Mouse (Mus musculus) spleen, postnatal 36 days (tissue): Measurements from ENCODE around the gene Gjc2.
"Not testable (repeated sequence)": the region's sequence is repeated elsewhere in the genome, so short reads cannot be mapped to it uniquely, and the experiment has no call there.

Source experiments
- DNase-seq, 2 experiments: peaks; one replicate each; pipeline ENCODE4 v3.0.0; 2022; ENCODE audit warnings: low spot score in 2 of 2, mixed read lengths in 1 of 2

Gjc2 gene

DNA sequence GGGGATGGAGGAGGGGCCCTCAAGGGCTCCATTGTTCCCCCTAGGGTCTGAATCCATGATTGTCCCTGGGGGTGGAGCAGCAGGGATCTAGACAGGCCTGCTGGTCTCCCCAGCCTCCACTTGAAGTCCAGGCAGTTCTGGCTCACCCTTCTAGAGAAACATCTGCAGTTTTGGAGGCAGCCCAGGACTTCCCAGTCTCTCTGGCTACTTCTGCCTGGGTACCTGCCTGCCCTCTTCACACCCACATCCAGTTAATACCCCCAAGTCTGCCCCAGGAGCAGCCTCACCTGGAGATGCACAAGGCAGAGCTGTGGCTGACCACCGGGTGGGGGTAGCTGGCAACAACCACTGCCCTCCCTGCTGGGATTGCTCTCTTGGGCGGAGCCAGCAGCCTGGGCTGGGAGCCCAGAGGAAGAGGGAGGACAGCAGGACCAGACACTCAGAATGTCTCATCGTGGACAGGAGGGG lies at the start of gene Gjc2:
Gjc2 (minus strand) TSS at position 350 of the 468 bp plus-strand sequence.
- no peak for DNase-seq

DNA sequence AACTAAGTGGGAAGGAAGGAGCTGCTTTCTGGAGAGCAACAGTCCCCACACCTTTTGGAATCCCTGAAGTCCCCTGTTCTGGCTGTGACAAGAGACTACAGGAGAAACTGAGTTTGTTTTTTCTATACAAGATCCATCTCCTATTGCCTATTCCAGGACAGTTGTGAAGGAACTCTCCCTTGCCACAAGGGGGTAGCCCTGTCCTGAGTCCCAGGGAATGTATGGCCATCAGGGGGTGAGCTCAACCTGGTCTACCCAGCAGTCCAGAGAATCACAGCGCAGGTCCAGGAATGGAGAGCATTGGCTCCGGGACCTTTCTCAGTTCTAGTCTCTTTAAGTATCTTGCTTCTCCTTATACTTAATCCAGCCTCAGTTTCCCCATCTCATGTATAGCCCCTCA lies 49.8 kb upstream of the Gjc2 start:
- DNase-seq: no peak

DNA sequence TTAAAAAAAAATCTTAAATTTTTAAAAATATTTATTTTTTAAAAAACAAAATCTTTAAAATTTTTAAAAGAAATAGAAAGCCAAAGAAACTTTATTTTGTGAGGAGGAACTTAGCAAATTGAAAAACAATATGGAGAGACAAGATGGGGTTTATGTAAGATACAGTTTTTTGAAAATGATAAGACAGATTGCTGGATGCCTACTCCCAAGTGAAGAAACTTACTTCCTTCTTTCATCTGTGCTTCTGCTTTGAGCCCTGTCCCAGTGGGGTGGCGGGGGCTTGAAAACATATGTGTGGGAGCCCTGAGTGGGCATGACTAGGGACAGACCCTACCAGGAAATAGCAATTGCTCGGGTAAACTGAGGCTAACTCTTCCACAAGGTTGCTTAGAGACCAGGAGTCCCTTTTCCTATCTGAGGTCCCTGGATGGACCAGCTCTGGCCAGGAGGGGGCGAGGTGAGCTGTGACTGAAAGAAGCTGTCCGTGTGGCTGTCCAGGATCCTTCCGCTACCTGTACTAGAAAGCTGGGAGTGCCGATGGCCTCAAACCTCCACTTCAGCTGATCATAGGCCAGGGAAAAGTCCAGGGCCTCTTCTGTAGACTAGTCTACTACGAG lies 47.2 kb upstream of the Gjc2 start:
- DNase-seq: peak; percentile 24 to 57

DNA sequence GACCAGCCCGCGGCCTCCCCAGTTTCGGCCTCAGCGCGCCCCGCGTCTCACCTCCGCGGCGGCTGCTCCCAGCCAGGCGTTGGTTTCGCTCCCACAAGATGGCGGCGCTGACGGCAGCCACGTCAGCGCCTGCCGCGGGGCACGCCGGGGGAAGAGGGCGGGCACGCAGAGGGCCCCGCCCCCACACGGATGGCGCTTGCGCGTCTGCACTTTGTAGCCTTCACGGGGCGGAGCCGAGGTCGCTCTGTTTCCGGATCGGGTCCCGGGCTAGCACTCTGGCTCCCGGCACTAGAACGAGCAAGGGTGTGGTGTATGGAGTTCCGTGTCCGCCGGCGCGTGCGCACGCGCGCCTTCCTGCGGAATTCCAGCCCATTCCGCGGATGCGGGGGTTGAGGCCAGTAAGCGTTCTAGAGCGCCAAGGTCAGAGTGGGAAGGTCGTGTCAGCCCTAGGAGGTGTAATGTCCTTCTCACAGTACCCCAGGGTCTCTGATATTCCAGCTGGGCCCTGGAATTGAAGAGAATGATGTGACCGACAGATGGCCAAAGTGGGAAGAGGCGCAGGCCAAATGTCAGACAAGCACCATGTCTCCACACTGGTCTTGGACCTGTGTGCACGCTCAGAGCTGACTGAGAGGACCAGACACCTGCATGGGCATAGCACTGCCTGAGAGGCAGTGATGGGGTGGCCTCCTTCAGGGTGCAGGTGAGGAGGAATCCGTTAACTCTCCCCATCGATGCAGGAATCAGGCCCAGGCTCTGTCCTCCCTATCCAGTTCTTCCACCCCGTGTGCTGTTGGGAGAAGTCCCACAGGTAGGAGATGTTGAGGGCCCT lies 45.3 kb upstream of the Gjc2 start, which contains the start of gene Arf1:
Arf1 (minus strand) TSS at position 149 of the 832 bp plus-strand sequence.
- peak; percentile 95 to 96 for DNase-seq

DNA sequence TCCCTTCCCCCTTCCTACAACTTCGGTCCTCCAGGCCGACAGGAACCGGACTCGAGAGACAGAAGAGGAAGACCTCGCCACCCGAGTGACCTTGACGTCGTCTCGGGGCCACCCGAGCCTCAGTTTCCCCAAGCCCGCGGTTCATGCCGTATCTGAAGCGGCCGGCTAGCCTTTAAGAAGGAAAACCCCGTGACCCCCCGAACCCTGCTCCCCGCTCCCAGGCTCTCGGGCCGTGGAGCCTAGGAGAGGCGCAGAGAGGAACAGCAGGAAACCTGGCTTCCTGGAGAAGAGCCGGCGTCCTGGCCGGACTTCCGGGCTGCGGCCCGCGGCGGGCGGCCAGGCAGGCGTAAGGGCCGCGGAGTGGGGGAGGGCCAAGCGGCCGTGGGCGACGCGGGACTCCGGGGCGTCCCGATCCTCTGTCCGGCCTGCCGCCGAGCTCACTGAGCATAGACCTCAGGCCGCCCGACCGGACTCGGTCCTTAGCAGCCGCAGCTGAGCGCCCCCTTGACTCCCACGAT lies 44.6 kb upstream of the Gjc2 start:
- no peak for DNase-seq

DNA sequence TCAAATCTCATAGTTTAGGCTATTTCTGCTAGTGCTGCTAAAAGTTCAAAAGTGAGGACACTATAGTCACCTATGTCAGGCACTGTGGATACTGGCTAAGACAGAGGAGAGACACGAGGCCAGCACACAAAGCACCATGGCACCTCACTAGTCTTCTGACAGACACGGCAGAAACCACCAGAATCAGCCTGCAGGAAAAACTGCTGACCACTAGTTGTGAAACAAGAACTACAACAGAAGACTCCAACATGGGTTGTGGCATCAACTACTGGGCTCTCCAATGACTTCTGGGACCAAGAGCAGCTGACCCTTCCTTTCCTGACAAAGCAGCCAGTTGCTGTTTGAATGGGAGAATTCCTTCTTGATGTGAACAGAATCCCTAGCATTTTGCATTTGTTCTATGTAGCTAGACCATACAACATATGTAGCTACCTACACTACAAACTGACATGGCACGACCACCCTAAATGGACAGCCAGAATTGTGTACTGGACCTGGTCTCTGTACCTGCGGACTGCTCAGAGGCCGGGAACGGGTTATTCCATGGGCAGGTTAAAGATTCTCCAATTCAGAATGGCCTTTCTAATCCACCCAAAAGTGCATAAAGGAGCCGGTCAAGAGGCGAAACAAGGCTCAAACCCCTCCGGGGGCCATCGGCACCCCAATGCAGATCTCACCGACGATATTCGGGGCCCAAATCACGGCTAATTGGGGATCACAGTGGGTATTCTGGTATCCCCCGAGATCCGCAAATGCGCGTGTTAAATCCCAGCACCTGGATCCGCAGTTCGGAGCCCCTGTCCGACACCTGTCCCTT lies 44.0 kb upstream of the Gjc2 start:
- no peak for DNase-seq

DNA sequence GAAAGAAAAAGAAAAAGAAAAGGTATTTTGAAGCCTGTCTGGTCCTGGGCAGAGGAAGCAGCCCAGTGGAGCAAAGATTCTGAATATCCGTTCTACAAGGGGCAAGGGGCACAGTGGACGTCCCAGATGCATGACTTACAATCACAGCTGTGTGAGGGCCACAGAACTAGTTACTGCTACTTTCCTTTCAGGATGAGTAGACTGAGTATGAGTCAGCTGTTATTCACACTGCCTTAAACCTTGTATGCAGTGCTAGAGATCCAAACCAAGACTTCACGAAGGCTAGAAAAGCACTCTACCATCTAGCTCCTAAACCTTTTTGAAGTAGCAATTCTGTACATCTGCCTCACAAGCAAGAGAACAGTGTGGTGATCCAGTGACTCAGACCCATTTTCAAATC lies 43.2 kb upstream of the Gjc2 start:
- DNase-seq: no peak

DNA sequence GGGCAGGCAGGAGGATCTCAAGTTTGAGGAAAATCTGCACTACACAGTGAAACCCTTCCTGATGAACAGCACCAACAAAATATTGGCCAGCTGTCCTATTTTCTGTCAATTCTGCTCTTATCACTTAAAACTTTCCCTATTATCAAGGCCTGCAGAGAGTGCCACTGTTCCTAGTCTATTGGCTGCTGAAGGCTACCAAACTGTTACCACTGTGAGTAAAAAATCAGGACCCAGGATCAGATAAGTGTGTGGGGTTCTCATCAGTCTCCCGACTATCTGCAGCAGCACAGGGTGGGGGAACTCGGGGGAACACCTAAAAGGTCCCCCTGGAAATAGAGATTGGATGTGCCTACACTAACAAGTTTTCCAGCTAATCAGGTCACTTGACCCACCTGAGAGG lies 42.2 kb upstream of the Gjc2 start:
- DNase-seq: no peak

DNA sequence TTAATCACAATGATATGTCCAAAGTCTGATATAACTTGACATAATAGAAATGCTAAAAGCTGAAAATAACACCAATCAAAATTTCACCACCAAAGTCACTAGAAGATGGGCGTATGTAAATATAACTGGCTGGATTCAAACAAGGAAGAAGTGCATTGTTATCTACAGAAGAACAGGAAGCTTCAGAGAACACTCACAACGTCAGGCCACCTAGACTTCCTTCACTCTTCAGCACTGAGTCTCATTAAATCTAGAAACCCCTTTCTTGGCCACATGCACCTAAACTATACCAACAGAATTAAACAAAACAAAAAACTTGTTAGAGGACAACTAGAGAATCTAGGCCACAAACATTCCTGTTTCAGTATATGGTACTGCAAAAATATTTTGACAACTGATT lies 41.5 kb upstream of the Gjc2 start:
- DNase-seq: no peak

DNA sequence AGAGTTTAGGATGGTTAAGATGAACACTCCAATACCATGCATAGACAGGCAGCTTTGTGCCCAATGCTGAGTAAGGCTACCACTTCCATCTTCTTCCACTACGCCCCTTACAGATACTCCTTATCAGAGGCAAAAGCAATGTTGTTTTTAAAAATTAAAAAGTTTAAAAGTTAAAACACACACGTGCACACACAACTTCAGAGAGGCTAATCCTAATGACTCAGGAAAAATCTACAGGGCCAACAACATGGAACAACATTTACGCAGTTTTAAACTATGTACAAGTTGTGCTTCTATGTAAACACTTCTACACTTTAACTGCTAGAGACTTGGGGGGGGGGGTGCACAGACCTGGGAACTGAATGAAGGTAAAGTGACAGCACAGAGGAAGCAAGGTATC lies 41.0 kb upstream of the Gjc2 start:
- DNase-seq: no peak

DNA sequence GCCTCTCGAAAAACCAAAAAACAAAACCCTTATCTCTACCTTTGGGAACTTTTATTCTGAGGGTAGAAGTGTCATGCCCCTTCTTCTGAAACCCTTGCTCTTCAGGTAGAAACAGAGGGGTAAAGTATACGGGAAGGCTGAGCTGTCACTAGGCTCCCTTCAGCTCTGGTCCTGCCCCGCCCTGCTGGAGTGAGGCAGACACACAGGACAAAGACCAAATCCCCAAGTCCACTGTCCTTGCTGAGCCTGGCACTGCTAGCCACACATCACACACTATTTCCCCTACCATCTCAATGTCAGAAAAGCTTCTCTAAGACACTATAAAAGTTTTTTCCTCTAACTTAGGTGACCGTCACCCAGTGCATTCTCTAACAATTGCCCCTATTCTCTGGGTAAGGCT lies 39.3 kb upstream of the Gjc2 start:
- no peak for DNase-seq

DNA sequence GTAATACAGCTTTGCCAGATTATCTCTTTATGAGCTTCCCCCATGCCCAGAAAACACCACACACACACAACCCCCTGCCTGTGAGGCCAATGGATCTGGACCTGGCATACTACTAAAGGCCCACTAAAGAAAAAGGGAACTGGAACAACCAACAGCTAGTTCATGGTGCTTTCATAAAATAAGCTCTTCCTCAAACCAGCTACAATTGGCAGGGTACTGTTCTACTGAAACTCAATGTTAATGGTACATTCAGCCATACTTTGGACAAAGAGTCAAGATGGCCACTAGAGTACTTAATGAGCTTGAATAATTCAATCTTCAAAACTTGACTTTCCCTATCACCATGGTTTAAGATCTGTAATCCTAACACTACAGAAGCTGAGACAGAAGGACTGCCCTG lies 38.6 kb upstream of the Gjc2 start:
- DNase-seq: no peak

DNA sequence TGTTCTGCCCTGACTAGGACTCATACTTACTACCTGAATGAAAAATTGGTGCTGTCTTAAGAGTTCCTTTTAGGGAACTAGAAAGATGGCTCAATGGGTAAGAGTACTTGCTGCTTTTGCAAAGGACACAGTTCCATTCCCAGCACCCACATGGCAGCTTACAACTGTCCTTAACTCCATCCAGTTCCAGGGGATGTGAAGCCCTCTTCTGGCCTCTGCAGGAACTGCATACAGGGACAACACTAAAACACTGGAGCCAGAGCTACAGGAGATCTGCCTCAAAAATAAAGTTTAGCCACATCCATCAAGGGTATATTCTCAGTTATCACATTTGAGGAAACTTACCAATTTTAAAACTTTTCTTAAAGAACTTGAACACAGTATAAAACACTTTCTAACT lies 36.1 kb upstream of the Gjc2 start:
- DNase-seq: no peak

DNA sequence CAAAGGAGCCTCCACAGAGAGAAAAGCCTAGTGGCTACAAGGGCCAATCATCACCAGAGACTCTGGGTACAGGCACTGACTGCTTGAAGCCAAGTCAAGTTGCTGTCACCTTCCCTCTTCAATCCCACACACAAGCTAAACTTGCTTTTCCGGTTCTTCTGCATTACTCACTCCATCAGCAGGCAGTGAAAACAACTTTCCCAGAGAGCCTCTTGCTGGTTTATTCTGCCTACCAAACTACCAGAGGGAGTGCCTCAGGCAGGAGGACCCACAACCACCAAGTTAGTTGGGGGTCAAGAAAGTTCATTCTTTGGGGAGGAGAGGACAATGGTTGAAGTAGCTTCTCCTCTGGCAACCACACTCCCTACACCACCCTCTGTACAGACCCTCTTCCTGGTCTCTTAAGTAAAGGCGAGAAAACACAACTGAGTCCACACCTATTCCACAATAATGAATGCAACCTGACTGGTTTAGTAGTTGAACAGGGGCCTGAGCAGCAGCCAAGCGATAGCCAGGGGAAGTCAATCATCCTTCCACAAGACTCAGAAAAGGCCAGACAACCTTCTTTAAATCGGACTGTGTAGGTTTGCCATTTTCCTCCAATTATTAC lies 35.5 kb upstream of the Gjc2 start:
- DNase-seq: no peak

DNA sequence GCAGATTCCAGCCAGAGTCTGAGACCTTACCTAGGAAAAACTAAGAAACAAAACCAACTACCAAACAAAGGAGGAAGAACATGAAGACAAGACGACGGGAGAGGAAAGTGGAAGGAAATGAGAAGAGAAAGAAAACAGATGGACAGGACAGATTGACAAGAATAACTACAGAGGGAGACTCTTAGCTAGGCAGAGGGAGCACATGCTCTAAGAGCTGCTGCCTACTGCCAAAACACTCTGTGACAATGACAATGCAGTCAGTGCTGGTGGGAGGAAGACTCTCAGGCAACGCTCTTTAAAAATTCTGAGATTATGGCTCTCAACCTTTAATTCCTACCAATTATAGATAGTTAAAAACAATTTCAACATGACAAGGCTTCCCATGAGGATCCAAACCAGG lies 33.9 kb upstream of the Gjc2 start:
- no peak for DNase-seq

DNA sequence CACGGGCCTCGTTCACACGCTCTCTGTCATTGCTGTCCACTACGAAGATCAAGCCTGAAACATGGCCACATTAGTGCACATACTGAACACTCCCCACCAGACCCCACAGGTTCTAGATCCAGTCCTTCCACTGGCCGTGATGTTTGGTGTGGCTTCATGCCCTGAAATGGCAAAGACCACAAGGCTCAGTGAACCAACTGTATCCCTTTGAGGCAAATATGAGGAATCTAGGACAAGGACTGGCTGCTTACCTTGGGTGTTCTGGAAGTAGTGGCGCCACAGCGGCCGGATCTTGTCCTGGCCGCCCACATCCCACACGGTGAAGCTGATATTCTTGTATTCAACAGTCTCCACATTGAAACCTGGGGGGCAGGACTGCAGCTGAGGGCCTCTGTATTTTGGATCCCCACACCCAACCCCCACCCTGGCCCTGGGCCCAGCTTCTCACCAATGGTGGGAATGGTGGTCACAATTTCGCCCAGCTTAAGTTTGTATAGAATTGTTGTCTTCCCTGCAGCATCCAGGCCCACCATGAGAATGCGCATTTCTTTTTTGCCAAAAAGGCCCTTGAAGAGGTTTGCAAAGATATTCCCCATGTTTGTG lies 30.0 kb upstream of the Gjc2 start:
- no peak for DNase-seq

DNA sequence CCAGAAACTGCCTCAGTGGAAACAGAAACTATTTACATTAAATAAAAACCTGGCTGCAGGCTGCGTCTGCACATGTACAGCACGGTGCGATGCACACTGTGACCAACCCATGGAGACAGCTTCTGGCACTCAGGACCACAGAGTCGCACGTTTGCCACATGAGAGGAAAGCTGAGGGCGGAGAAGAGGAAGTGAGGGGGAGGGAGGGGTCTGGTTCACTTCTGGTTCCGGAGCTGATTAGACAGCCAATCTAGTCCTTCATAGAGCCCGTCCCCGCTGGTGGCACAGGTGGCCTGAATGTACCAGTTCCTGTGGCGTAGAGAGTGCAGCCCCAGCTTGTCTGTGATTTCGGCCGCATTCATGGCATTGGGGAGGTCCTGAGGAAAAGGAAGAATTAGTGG lies 29.3 kb upstream of the Gjc2 start:
- peak; percentile 71 to 74 for DNase-seq

DNA sequence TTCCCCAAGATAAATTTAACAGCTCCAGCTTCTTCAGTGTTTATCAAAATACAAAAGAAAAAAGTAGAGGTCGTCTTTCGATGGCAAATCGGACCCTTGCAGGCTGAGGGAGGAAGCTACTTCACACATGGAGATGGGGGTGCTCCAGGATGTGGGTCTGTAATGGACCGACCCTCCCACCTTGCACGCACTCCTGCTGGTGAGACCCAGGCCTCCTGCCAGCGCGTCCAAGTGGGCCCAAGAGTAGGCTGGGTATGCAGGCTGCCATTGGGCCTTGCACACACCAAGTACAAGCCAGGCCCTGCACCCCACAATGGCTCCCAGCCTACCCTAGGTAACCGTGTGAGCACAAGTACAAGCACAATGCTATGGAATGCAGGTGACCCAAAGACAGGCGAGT lies 28.5 kb upstream of the Gjc2 start:
- DNase-seq: not testable (repeated sequence)

DNA sequence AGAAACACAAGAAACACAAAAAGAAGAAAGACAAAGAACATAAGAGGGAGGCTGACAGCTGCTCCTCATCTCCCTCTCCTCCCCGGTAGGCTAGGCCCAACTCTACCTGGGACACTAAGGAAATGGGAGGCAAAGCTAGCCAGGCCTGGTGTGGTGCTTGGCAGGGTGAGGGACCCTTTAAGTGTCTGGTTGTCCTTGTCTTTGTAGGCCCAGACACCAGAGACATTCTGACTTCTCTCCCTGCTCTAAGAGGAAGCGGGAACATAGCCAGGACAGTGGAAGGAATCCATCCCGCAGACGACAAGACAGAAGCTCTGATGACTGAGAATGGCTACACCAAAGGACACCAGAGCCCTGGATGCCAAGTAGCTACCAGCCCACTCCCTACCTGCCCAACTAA lies 27.0 kb upstream of the Gjc2 start:
- DNase-seq: no peak

DNA sequence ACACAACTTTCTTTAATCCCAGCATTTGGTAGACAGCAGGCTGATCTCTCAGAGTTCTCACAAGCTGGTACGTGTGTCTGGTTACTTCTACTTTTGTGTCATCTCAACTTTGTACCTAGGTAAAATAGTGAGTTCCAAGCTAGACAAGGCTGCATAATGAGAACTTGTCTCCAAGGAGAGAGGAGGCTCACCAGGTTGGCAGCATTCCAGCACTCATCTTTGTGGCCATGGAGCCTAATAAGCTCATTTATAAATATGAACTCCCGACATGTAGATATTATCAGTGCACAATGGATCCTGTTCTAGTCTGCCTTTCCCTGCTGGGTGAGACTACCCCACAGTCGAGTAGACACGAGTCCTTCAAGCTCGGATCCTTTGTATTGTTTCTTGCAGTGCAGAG lies 26.6 kb upstream of the Gjc2 start:
- DNase-seq: no peak

DNA sequence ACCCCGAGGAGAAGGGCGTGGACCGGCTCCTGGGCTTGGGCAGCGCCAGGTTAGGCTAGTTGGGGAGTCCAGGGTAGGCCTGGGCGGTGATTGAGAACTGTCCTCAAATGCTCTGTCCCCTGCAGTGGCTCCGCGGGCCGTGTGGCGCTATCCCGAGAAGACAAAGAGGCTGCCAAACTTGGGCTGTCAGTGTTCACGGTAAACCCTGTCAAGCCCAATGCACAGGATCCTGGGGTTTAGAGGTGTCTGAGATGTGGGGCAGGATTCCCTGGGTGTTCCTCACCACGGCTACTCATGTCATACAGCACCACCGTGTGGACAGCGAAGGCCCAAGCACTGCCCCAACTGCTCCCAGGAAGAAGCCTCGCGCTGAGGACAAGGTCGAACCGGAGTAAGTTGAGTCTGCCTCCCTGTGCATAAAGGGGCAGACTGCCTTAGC lies 26.0 kb upstream of the Gjc2 start:
- peak; percentile 54 to 71 for DNase-seq
